Mouse (Mus musculus) bone marrow macrophage, adult 2 months (primary cell): ENCODE data around the gene Cyp17a1.

Source experiments
- CTCF ChIP-seq: IDR thresholded peaks from 2 replicates; pipeline ENCODE4 v1.5.1; 2012; ENCODE audit warnings: low read depth, mild to moderate bottlenecking, low read length, moderate library complexity
- POLR2A ChIP-seq: IDR thresholded peaks from 2 replicates; pipeline ENCODE4 v1.6.1; 2012; ENCODE audit warnings: mild to moderate bottlenecking, low read depth, low read length, borderline replicate concordance

DNA sequence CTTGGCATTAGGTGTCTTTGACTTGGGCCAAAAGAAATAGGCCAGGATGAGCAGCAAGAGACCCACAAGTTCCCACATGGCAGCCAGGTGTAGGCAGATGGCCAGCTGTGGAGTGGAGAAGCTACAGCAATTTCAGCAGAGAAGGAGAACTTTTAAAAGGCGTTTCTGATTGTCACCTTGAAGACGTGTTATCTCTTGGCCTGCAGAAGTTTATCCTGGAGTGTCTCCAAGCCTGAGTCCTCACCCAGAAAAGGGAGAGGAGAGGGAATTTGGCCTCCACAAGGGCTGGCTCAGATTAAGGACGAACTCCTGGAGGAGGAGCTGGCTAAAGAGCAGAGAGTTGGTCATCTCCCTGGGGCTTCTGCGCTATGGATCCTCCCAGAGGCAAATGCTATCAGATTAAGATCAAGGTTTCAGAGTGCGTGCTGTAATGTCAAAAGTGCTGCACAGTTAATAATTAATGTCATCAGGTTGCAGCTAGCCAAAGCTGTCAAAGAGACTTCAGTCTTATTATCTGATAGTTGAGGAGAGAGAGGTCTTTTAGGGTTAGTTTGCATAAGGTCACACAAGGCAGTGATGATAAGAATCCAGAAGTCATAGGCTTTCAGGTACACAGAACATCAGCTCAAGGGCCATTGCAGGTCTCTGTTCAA, at the start of gene Cyp17a1:
- TF ChIP-seq CTCF (no peak), POLR2A (no peak)
